Mouse (Mus musculus): Measurements from ENCODE around the gene Son. TPM values are rescaled to one million over a fixed set of nuclear protein-coding genes. Genes with fewer than 3 reads are reported as not detected.

Son gene
- polyA plus RNA-seq, 1 experiment from 2014 or later: 39.0 TPM

- ATAC-seq (ENCODE audit: low read depth): no peak
- no peaks in the 10 kb centered on the region for H3K4me1 ChIP-seq (ENCODE audit: control insufficient read depth, low read depth, low read length)
- no peaks in the 10 kb centered on the region for H3K27me3 ChIP-seq (ENCODE audit: control insufficient read depth, insufficient read depth, low read depth, low read length)
- no peak overlapping the region for H3K4me2 ChIP-seq (ENCODE audit: low read depth, low read length)
- no peak overlapping the region for H3K27ac ChIP-seq (ENCODE audit: low read length)
- no peak overlapping the region for H3K9ac ChIP-seq (ENCODE audit: low read depth, low read length)
- no peak overlapping the region for H3K4me3 ChIP-seq (ENCODE audit: low read depth, low read length)
- H3K9me3 ChIP-seq (replicated peaks; ENCODE audit: control insufficient read depth, low read length): no peaks in the 10 kb centered on the region
- H3K36me3 ChIP-seq (ENCODE audit: control insufficient read depth, insufficient read depth): no peaks in the 10 kb centered on the region
- WGBS (ENCODE audit: insufficient replicate concordance): 74% methylated on average over 5 of the region's 5 CpGs
Measured at GRCm38 (mm10) chr16:91612525-91612924, 34.8 kb upstream of the Son start.

- ATAC-seq (ENCODE audit: low read depth): no peak
- H3K36me3 ChIP-seq (ENCODE audit: control insufficient read depth, insufficient read depth): no peaks in the 10 kb centered on the region
- no peak overlapping the region for H3K27ac ChIP-seq (ENCODE audit: low read length)
- H3K4me1 ChIP-seq (ENCODE audit: control insufficient read depth, low read depth, low read length): peaks cover 4% of the 10 kb centered on the region; the same call in 1 of the 2 replicates
- WGBS (ENCODE audit: insufficient replicate concordance): 60% methylated on average over 6 of the region's 6 CpGs
- no peaks in the 10 kb centered on the region for H3K9me3 ChIP-seq (replicated peaks; ENCODE audit: control insufficient read depth, low read length)
- H3K27me3 ChIP-seq (ENCODE audit: control insufficient read depth, insufficient read depth, low read depth, low read length): no peaks in the 10 kb centered on the region
- no peak overlapping the region for H3K4me2 ChIP-seq (ENCODE audit: low read depth, low read length)
- H3K9ac ChIP-seq (ENCODE audit: low read depth, low read length): no peak overlapping the region
- no peak overlapping the region for H3K4me3 ChIP-seq (ENCODE audit: low read depth, low read length)
Measured at GRCm38 (mm10) chr16:91614552-91614951, 32.8 kb upstream of the Son start.

- peaks cover 16% of the 10 kb centered on the region for H3K36me3 ChIP-seq (ENCODE audit: control insufficient read depth, insufficient read depth)
- 10% methylated on average over 39 of the region's 39 CpGs for WGBS (ENCODE audit: insufficient replicate concordance)
- H3K9ac ChIP-seq (ENCODE audit: low read depth, low read length): peak within 1 kb of the TSS; percentile 77
- H3K4me3 ChIP-seq (ENCODE audit: low read depth, low read length): peak within 1 kb of the TSS; percentile 78
- peak within 1 kb of the TSS; percentile 83 for H3K4me2 ChIP-seq (ENCODE audit: low read depth, low read length)
- peaks cover 4% of the 10 kb centered on the region; the same call in 1 of the 2 replicates for H3K4me1 ChIP-seq (ENCODE audit: control insufficient read depth, low read depth, low read length)
- H3K27me3 ChIP-seq (ENCODE audit: control insufficient read depth, insufficient read depth, low read depth, low read length): no peaks in the 10 kb centered on the region
- peak within 1 kb of the TSS; percentile 20; the same call in 1 of the 2 replicates for H3K27ac ChIP-seq (ENCODE audit: low read length)
- H3K9me3 ChIP-seq (replicated peaks; ENCODE audit: control insufficient read depth, low read length): no peaks in the 10 kb centered on the region
- peak; percentile 93 for ATAC-seq (ENCODE audit: low read depth)
Measured at GRCm38 (mm10) chr16:91618511-91619501, 28.5 kb upstream of the Son start, which contains the start of gene Dnajc28. Gene Dnajc28, minus strand, starts transcription at chr16:91619026.

DNA sequence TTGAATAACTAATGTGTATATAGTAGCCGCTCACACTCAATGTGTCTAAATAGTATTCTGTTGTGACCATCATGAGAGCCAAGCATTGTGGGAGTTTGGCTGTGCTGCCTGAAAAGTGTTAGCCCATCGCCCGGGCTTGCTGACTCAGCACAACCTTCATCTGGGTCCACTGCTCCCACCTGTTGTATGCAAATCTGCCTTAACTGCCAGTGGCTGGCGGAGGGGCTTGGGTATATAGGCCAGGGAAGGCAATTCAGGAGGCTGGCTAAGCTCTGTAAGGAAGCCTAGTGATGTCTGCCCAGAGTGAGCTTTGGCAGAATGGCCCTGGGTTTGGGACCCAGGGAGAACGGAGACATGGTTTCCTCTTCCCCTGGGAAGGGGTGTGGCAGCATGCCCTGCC lies 27.1 kb upstream of the Son start:
- Histone ChIP-seq H3K4me1 (ENCODE audit: control insufficient read depth, low read depth, low read length) (peaks cover 4% of the 10 kb centered on the region; the same call in 1 of the 2 replicates), H3K4me2 (ENCODE audit: low read depth, low read length) (no peak overlapping the region), H3K27me3 (ENCODE audit: control insufficient read depth, insufficient read depth, low read depth, low read length) (no peaks in the 10 kb centered on the region), H3K9me3 (replicated peaks; ENCODE audit: control insufficient read depth, low read length) (no peaks in the 10 kb centered on the region), H3K27ac (ENCODE audit: low read length) (no peak overlapping the region), H3K36me3 (ENCODE audit: control insufficient read depth, insufficient read depth) (peaks cover 24% of the 10 kb centered on the region), H3K9ac (ENCODE audit: low read depth, low read length) (no peak overlapping the region), H3K4me3 (ENCODE audit: low read depth, low read length) (no peak overlapping the region)
- ATAC-seq (ENCODE audit: low read depth): no peak
- 76% methylated on average over 5 of the region's 5 CpGs for WGBS (ENCODE audit: insufficient replicate concordance)

DNA sequence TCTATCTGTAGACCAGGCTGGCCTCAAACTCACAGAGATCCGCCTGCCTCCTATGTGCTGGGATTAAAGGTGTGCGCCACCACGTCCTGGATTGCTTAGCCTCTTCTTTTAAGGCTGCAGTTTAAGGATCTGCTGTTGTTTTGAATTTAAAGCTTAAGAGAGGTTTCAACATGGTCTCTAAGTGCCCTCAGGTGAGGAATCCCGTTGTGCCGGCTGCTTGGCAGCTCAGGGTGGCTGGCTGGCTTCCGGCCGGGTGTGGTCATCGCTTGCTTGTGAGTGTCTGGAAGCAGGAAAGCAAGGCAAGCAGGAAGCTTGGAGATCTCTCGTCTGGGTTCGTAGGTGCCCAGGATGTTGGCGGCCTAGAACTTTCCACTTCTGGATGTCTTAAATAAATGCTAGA lies 26.3 kb upstream of the Son start:
- Histone ChIP-seq H3K4me1 (ENCODE audit: control insufficient read depth, low read depth, low read length) (peaks cover 4% of the 10 kb centered on the region; the same call in 1 of the 2 replicates), H3K27ac (ENCODE audit: low read length) (no peak overlapping the region), H3K4me2 (ENCODE audit: low read depth, low read length) (no peak overlapping the region), H3K9ac (ENCODE audit: low read depth, low read length) (no peak overlapping the region), H3K9me3 (replicated peaks; ENCODE audit: control insufficient read depth, low read length) (no peaks in the 10 kb centered on the region), H3K36me3 (ENCODE audit: control insufficient read depth, insufficient read depth) (peaks cover 24% of the 10 kb centered on the region), H3K4me3 (ENCODE audit: low read depth, low read length) (no peak overlapping the region), H3K27me3 (ENCODE audit: control insufficient read depth, insufficient read depth, low read depth, low read length) (no peaks in the 10 kb centered on the region)
- ATAC-seq (ENCODE audit: low read depth): no peak
- 86% methylated on average over 11 of the region's 11 CpGs for WGBS (ENCODE audit: insufficient replicate concordance)

GRCm38 (mm10) chr16:91623074-91623473 lies 24.2 kb upstream of the Son start:
- Histone ChIP-seq H3K4me3 (ENCODE audit: low read depth, low read length) (no peak overlapping the region), H3K36me3 (ENCODE audit: control insufficient read depth, insufficient read depth) (peaks cover 33% of the 10 kb centered on the region)
- 83% methylated on average over 9 of the region's 9 CpGs for WGBS (ENCODE audit: insufficient replicate concordance)

GRCm38 (mm10) chr16:91627831-91628230 lies 19.5 kb upstream of the Son start:
- Histone ChIP-seq H3K4me2 (ENCODE audit: low read depth, low read length) (no peak overlapping the region), H3K9ac (ENCODE audit: low read depth, low read length) (no peak overlapping the region), H3K4me1 (ENCODE audit: control insufficient read depth, low read depth, low read length) (no peaks in the 10 kb centered on the region), H3K36me3 (ENCODE audit: control insufficient read depth, insufficient read depth) (peaks cover 47% of the 10 kb centered on the region), H3K9me3 (replicated peaks; ENCODE audit: control insufficient read depth, low read length) (no peaks in the 10 kb centered on the region), H3K27ac (ENCODE audit: low read length) (no peak overlapping the region), H3K4me3 (ENCODE audit: low read depth, low read length) (no peak overlapping the region), H3K27me3 (ENCODE audit: control insufficient read depth, insufficient read depth, low read depth, low read length) (no peaks in the 10 kb centered on the region)
- 71% methylated on average over 7 of the region's 7 CpGs for WGBS (ENCODE audit: insufficient replicate concordance)
- ATAC-seq (ENCODE audit: low read depth): no peak

More at GRCm38 (mm10) chr16:91623074-91623473, 24.2 kb upstream of the Son start:
- no peaks in the 10 kb centered on the region for H3K27me3 ChIP-seq (ENCODE audit: control insufficient read depth, insufficient read depth, low read depth, low read length)
- peaks cover 4% of the 10 kb centered on the region; the same call in 1 of the 2 replicates for H3K4me1 ChIP-seq (ENCODE audit: control insufficient read depth, low read depth, low read length)
- H3K9me3 ChIP-seq (replicated peaks; ENCODE audit: control insufficient read depth, low read length): no peaks in the 10 kb centered on the region
- no peak overlapping the region for H3K4me2 ChIP-seq (ENCODE audit: low read depth, low read length)
- H3K9ac ChIP-seq (ENCODE audit: low read depth, low read length): no peak overlapping the region
- ATAC-seq (ENCODE audit: low read depth): no peak
- no peak overlapping the region for H3K27ac ChIP-seq (ENCODE audit: low read length)

GRCm38 (mm10) chr16:91628673-91629072 lies 18.6 kb upstream of the Son start:
- Histone ChIP-seq H3K27me3 (ENCODE audit: control insufficient read depth, insufficient read depth, low read depth, low read length) (no peaks in the 10 kb centered on the region), H3K4me1 (ENCODE audit: control insufficient read depth, low read depth, low read length) (no peaks in the 10 kb centered on the region), H3K36me3 (ENCODE audit: control insufficient read depth, insufficient read depth) (peaks cover 48% of the 10 kb centered on the region), H3K9ac (ENCODE audit: low read depth, low read length) (no peak overlapping the region), H3K4me2 (ENCODE audit: low read depth, low read length) (no peak overlapping the region), H3K4me3 (ENCODE audit: low read depth, low read length) (no peak overlapping the region), H3K27ac (ENCODE audit: low read length) (no peak overlapping the region), H3K9me3 (replicated peaks; ENCODE audit: control insufficient read depth, low read length) (no peaks in the 10 kb centered on the region)
- ATAC-seq (ENCODE audit: low read depth): no peak
- WGBS (ENCODE audit: insufficient replicate concordance): 74% methylated on average over 3 of the region's 3 CpGs

- no peak overlapping the region for H3K4me2 ChIP-seq (ENCODE audit: low read depth, low read length)
- peaks cover 43% of the 10 kb centered on the region for H3K36me3 ChIP-seq (ENCODE audit: control insufficient read depth, insufficient read depth)
- H3K9ac ChIP-seq (ENCODE audit: low read depth, low read length): no peak overlapping the region
- no peak overlapping the region for H3K4me3 ChIP-seq (ENCODE audit: low read depth, low read length)
- 85% methylated on average over 4 of the region's 4 CpGs for WGBS (ENCODE audit: insufficient replicate concordance)
- H3K27ac ChIP-seq (ENCODE audit: low read length): no peak overlapping the region
- H3K9me3 ChIP-seq (replicated peaks; ENCODE audit: control insufficient read depth, low read length): no peaks in the 10 kb centered on the region
- H3K27me3 ChIP-seq (ENCODE audit: control insufficient read depth, insufficient read depth, low read depth, low read length): no peaks in the 10 kb centered on the region
- no peak for ATAC-seq (ENCODE audit: low read depth)
- H3K4me1 ChIP-seq (ENCODE audit: control insufficient read depth, low read depth, low read length): no peaks in the 10 kb centered on the region
Measured at GRCm38 (mm10) chr16:91629749-91630148, 17.6 kb upstream of the Son start.
